Mouse (Mus musculus) heart, postnatal 0 days (tissue): ENCODE data around the gene Gli2.

Experiments
- CTCF ChIP-seq: IDR thresholded peaks from 2 replicates; pipeline ENCODE4 v1.5.1; 2016; ENCODE audit warnings: antibody characterized with exemption, control low read depth, low read depth
- EP300 ChIP-seq: IDR thresholded peaks from 2 replicates; pipeline ENCODE4 v1.6.1; 2016; ENCODE audit warnings: antibody characterized with exemption, low read depth

GRCm38 (mm10) chr1:118932167-118932566 is 121.3 kb downstream of the Gli2 start:
- no peak for TF ChIP-seq EP300
- no peak for TF ChIP-seq CTCF
